Mouse (Mus musculus): ENCODE data around the gene Tfcp2l1. TPM values are rescaled to one million over a fixed set of nuclear protein-coding genes. Genes with fewer than 3 reads are reported as not detected.

Gene Tfcp2l1
- polyA plus RNA-seq, 1 experiment: 3.7 TPM

DNA sequence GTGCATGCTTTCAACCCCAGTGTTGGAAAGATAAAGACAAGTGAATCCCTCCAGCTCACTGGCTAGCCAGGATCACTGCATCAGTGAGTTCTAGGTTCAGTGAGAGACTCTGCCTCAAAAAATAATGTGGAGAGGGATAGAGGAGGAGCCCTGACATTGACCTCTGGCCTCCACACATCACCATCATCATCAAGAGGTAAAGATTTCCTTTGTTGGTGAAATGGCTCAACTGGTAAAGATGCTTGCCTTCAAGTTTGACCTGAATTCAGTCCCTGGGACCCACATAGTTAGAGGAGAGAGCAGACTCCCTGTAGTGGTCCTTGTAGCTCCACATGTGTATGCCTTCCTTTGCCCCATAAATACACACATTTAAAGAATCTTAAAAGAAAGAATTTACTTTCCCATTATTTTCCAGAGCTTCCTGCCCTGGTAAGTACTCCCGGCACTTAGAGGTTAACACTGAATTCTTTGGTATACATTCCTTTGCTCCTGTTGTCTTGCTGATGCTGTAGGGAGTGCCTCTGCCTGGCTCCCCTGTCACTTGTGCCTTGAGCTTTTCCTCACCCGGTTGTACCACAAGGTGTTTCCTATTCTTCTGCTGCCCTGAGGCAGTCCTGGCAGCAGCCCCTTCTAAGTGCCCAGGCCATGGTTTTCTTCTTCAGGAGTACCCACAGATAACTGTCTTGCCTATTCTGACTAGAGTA, 14.7 kb downstream of the Tfcp2l1 start:
- no peak for TF ChIP-seq POLR2A (IDR thresholded peaks at IDR 0.05; ENCODE audit: control insufficient read depth, low read depth, low read length)
- no peak for TF ChIP-seq CTCF (IDR thresholded peaks at IDR 0.05; ENCODE audit: control insufficient read depth, insufficient read depth, insufficient replicate concordance, low read depth, low read length)

DNA sequence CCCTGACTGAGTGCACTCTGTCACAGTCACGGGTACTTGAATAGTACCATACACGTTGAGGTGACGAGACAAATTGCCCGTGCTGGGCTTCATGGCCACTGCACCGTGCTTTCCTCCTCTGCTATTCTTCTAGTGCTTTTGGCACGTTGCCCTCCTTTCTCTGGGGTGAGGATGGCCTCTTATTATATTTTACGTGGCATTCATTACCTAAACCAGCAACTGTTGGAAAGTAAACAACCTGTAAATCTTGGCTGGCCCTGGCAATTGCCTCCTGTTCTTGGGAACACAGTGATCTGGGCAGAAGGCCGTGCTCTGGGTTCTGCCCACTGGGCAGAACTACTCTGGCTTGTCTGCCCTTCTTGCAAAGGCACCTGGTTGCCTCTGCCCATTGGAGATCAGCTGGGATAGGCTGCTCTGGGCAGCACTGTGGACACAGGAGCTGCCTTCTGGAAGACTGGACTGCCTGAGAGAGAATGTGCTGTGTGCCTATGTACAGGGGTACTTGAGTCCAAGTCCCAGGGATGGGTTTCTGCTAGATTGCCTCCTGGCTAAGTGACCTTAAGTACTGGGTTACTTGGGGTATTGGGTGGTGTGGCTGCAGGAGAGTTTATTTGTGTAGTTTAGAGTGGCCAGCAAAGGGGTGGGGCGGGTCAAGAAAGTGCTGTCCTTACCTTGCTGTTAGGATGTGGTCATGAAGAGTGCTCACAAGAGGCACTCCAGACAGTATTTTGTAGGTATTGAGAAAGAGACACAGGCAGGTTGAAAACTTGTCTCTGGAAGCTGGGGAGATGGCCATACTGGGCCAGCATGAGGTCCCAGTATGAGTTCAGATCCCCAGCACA, 15.6 kb downstream of the Tfcp2l1 start:
- no peak overlapping the region for H3K27ac ChIP-seq (ENCODE audit: control insufficient read depth, insufficient read depth, low read depth, low read length)
- no peaks in the 10 kb centered on the region for H3K36me3 ChIP-seq (ENCODE audit: control insufficient read depth, insufficient read depth, low read length)
- TF ChIP-seq CTCF (IDR thresholded peaks at IDR 0.05; ENCODE audit: control insufficient read depth, insufficient read depth, insufficient replicate concordance, low read depth, low read length) (no peak), POLR2A (IDR thresholded peaks at IDR 0.05; ENCODE audit: control insufficient read depth, low read depth, low read length) (no peak)
- no peak overlapping the region for H3K4me3 ChIP-seq (ENCODE audit: control insufficient read depth, low read depth, low read length)
- no peaks in the 10 kb centered on the region for H3K4me1 ChIP-seq (ENCODE audit: control insufficient read depth, insufficient read depth, low read length)
- no peaks in the 10 kb centered on the region for H3K27me3 ChIP-seq (ENCODE audit: control insufficient read depth, insufficient read depth, low read length)

More for the DNA sequence above, 14.7 kb downstream of the Tfcp2l1 start:
- H3K27ac ChIP-seq (ENCODE audit: control insufficient read depth, insufficient read depth, low read depth, low read length): no peak overlapping the region
- no peaks in the 10 kb centered on the region for H3K27me3 ChIP-seq (ENCODE audit: control insufficient read depth, insufficient read depth, low read length)
- no peaks in the 10 kb centered on the region for H3K4me1 ChIP-seq (ENCODE audit: control insufficient read depth, insufficient read depth, low read length)
- no peaks in the 10 kb centered on the region for H3K36me3 ChIP-seq (ENCODE audit: control insufficient read depth, insufficient read depth, low read length)
- H3K4me3 ChIP-seq (ENCODE audit: control insufficient read depth, low read depth, low read length): no peak overlapping the region

DNA sequence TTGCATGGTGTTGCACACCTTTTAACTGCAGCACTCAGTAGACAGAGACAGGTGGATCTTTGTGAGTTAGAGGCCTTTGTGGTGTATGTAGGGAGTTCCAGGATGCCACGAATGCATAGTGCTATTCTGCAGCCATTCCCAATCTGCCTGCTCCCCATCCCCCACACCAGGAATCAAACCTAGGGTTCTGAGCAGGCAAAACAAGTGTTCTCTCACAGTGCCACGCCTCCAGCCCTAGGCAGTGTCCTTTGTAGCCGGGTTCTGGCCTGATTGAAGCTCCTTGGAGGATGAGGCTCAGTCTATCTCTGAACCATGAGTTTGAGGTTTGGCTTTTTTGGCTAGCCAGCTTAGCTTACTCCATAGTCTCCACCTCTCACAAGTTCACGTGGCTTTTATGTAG, 18.0 kb downstream of the Tfcp2l1 start:
- Histone ChIP-seq H3K4me3 (ENCODE audit: control insufficient read depth, low read depth, low read length) (no peak overlapping the region), H3K27me3 (ENCODE audit: control insufficient read depth, insufficient read depth, low read length) (no peaks in the 10 kb centered on the region), H3K4me1 (ENCODE audit: control insufficient read depth, insufficient read depth, low read length) (no peaks in the 10 kb centered on the region; the same call in 1 of the 2 replicates), H3K36me3 (ENCODE audit: control insufficient read depth, insufficient read depth, low read length) (no peaks in the 10 kb centered on the region), H3K27ac (ENCODE audit: control insufficient read depth, insufficient read depth, low read depth, low read length) (no peak overlapping the region)
- TF ChIP-seq CTCF (IDR thresholded peaks at IDR 0.05; ENCODE audit: control insufficient read depth, insufficient read depth, insufficient replicate concordance, low read depth, low read length): no peak
- no peak for TF ChIP-seq POLR2A (IDR thresholded peaks at IDR 0.05; ENCODE audit: control insufficient read depth, low read depth, low read length)

DNA sequence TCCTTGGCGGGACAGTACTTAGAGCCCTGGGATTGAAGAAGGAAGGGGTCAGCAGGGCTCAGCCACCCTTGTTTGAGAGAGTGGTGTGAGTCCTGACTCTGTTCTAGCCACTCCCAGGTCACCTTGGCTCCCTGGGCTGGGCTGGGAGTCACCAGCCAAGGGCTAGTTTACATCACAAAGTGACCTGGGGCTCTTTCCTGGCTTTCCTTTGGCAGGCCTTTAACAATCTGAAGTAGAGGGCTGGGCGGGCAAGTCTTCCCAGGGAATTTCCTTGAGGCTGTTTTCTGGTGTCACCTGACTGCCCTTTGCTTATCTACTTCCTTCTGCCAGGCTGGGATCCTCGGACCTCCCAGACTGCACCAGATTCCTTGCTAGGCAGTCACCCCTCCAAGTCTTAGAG, 20.3 kb downstream of the Tfcp2l1 start:
- no peak for TF ChIP-seq CTCF (IDR thresholded peaks at IDR 0.05; ENCODE audit: control insufficient read depth, insufficient read depth, insufficient replicate concordance, low read depth, low read length)
- TF ChIP-seq POLR2A (IDR thresholded peaks at IDR 0.05; ENCODE audit: control insufficient read depth, low read depth, low read length): no peak
- Histone ChIP-seq H3K4me1 (ENCODE audit: control insufficient read depth, insufficient read depth, low read length) (no peaks in the 10 kb centered on the region; the same call in 1 of the 2 replicates), H3K27ac (ENCODE audit: control insufficient read depth, insufficient read depth, low read depth, low read length) (no peak overlapping the region), H3K4me3 (ENCODE audit: control insufficient read depth, low read depth, low read length) (no peak overlapping the region), H3K27me3 (ENCODE audit: control insufficient read depth, insufficient read depth, low read length) (no peaks in the 10 kb centered on the region), H3K36me3 (ENCODE audit: control insufficient read depth, insufficient read depth, low read length) (no peaks in the 10 kb centered on the region)

DNA sequence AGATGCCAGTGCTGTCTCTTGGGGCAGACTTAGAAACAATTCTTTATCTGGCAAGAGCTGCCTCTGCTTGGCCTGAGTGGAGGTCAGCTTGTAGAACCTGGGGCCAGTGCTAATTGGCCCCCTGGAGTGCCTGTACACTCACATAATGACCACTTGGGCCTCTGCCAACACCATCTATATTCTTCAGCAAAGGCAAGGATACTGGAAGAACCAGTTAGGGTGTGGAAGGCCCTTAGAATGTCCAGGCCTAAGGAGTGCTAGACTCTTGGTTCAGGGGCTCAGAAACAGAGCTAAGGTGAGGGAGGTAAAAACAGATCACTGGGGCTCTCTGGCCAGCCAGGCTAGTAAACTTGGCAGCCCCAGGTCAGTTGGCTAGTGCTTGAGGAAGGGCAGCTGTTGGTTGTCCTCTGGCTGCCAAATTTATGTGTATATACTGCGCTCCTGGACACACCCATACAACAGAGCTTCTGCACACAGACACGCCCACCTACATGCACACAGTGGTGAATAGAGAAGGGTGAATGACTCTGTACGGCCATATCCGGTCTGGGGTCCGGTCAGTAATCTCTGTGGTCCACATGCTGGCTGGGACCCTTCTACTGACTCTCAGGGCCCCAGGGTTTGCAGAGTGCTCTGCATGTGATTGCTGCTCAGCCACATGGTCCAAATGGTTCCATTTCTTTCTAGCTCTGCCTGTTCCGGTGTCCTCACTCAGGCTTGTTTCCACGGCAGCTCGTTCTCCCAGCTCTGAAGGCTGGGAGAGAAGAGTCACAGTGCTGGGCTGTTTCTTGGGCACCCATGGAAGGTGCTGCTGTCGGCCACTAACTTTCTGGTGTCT, 22.4 kb downstream of the Tfcp2l1 start:
- no peaks in the 10 kb centered on the region; the same call in 1 of the 2 replicates for H3K4me1 ChIP-seq (ENCODE audit: control insufficient read depth, insufficient read depth, low read length)
- TF ChIP-seq CTCF (IDR thresholded peaks at IDR 0.05; ENCODE audit: control insufficient read depth, insufficient read depth, insufficient replicate concordance, low read depth, low read length): no peak
- no peak for TF ChIP-seq POLR2A (IDR thresholded peaks at IDR 0.05; ENCODE audit: control insufficient read depth, low read depth, low read length)
- no peaks in the 10 kb centered on the region for H3K36me3 ChIP-seq (ENCODE audit: control insufficient read depth, insufficient read depth, low read length)
- no peak overlapping the region for H3K4me3 ChIP-seq (ENCODE audit: control insufficient read depth, low read depth, low read length)
- H3K27ac ChIP-seq (ENCODE audit: control insufficient read depth, insufficient read depth, low read depth, low read length): no peak overlapping the region
- H3K27me3 ChIP-seq (ENCODE audit: control insufficient read depth, insufficient read depth, low read length): no peaks in the 10 kb centered on the region

DNA sequence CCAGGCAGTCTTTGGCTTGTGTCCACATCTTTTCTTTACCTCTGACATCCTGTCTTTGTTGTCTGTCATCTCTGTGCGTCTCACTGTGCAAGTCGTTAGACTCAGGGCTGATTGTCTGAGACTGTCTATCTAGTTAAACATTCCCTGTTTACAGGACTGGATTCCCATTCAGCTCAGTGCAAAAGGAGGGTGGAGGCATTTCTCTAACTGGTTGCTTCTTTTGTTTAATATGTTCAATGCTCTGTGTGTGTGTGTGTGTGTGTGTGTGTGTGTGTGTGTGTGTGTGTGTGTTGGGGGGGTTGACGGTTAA, 23.0 kb downstream of the Tfcp2l1 start:
- H3K36me3 ChIP-seq (ENCODE audit: control insufficient read depth, insufficient read depth, low read length): no peaks in the 10 kb centered on the region
- no peaks in the 10 kb centered on the region for H3K27me3 ChIP-seq (ENCODE audit: control insufficient read depth, insufficient read depth, low read length)
- TF ChIP-seq POLR2A (IDR thresholded peaks at IDR 0.05; ENCODE audit: control insufficient read depth, low read depth, low read length): no peak
- no peak for TF ChIP-seq CTCF (IDR thresholded peaks at IDR 0.05; ENCODE audit: control insufficient read depth, insufficient read depth, insufficient replicate concordance, low read depth, low read length)
- no peak overlapping the region for H3K27ac ChIP-seq (ENCODE audit: control insufficient read depth, insufficient read depth, low read depth, low read length)
- no peak overlapping the region for H3K4me3 ChIP-seq (ENCODE audit: control insufficient read depth, low read depth, low read length)
- H3K4me1 ChIP-seq (ENCODE audit: control insufficient read depth, insufficient read depth, low read length): no peaks in the 10 kb centered on the region; the same call in 1 of the 2 replicates

DNA sequence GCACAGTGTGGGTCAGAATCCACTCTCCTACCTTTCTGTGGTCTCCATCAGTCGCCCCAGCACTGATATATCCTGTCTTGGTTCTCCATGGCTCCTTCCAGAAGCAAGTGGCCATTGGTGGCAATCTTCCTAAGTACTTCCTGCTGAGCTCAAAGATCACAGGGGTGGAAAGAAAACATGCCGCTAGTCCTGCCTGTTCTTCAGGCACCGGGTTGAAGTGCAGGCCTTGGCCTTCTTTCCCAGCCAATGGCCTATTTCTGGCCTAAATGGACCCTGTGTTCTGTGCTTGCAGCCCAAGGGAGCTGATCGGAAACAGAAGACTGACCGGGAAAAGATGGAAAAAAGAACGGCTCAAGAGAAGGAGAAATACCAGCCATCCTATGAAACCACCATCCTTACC, 31.0 kb downstream of the Tfcp2l1 start:
- no peaks in the 10 kb centered on the region for H3K36me3 ChIP-seq (ENCODE audit: control insufficient read depth, insufficient read depth, low read length)

More for the DNA sequence above, 31.0 kb downstream of the Tfcp2l1 start:
- H3K4me3 ChIP-seq (ENCODE audit: control insufficient read depth, low read depth, low read length): no peak overlapping the region
- H3K27me3 ChIP-seq (ENCODE audit: control insufficient read depth, insufficient read depth, low read length): no peaks in the 10 kb centered on the region
- H3K4me1 ChIP-seq (ENCODE audit: control insufficient read depth, insufficient read depth, low read length): no peaks in the 10 kb centered on the region
- H3K27ac ChIP-seq (ENCODE audit: control insufficient read depth, insufficient read depth, low read depth, low read length): no peak overlapping the region
- no peak for TF ChIP-seq POLR2A (IDR thresholded peaks at IDR 0.05; ENCODE audit: control insufficient read depth, low read depth, low read length)
- no peak for TF ChIP-seq CTCF (IDR thresholded peaks at IDR 0.05; ENCODE audit: control insufficient read depth, insufficient read depth, insufficient replicate concordance, low read depth, low read length)
